Mouse (Mus musculus) G1E (cell line): ENCODE results near the gene Ing1. TPM values are rescaled to one million over a fixed set of nuclear protein-coding genes. Genes with fewer than 3 reads are reported as not detected.
"Not testable (repeated sequence)": the region's sequence is repeated elsewhere in the genome, so short reads cannot be mapped to it uniquely, and the experiment has no call there.

Experiments
- ATAC-seq: 2 replicates; pipeline ENCODE4 v1.8.0; 2016; ENCODE audit warnings: mild to moderate bottlenecking; ENCODE audit not compliant: insufficient number of reproducible peaks, poor library complexity, low FRiP score, severe bottlenecking; ENCODE audit errors: extremely low read depth
- DNase-seq: peaks from one replicate; pipeline ENCODE4 v3.0.0; 2012; ENCODE audit warnings: low spot score
- H3K27me3 ChIP-seq: 2 replicates; pipeline ENCODE4 v1.6.1; 2012; ENCODE audit warnings: mild to moderate bottlenecking, low read length, inconsistent platforms; ENCODE audit not compliant: insufficient read depth
- H3K36me3 ChIP-seq: replicated peaks from 2 replicates; pipeline ENCODE3; 2012; ENCODE audit warnings: mild to moderate bottlenecking, inconsistent platforms
- H3K4me1 ChIP-seq: 2 replicates; pipeline ENCODE4 v1.6.1; 2012; ENCODE audit warnings: low read depth, low read length, inconsistent platforms, mixed read lengths; ENCODE audit not compliant: insufficient read depth
- H3K4me3 ChIP-seq: 2 replicates; pipeline ENCODE4 v1.5.1; 2012; ENCODE audit warnings: low read depth, mild to moderate bottlenecking, inconsistent platforms, low read length, moderate library complexity, mixed read lengths
- H3K9me3 ChIP-seq: replicated peaks from 2 replicates; pipeline ENCODE4 v1.6.1; 2012; ENCODE audit warnings: inconsistent platforms
- CTCF ChIP-seq: IDR thresholded peaks from 2 replicates; pipeline ENCODE4 v1.5.1; 2012; ENCODE audit warnings: low read depth, low read length, inconsistent platforms, mixed read lengths
- GATA1 ChIP-seq: IDR thresholded peaks from 2 replicates; pipeline ENCODE4 v1.6.1; 2012; ENCODE audit warnings: borderline replicate concordance, low read length, inconsistent platforms, mixed read lengths
- GATA2 ChIP-seq: IDR thresholded peaks from 2 replicates; pipeline ENCODE4 v1.6.1; 2012; ENCODE audit warnings: low read depth, low read length, inconsistent platforms, borderline replicate concordance
- POLR2AphosphoS5 ChIP-seq: IDR thresholded peaks from 2 replicates; pipeline ENCODE4 v1.6.1; 2012; ENCODE audit warnings: low read depth, low read length, inconsistent platforms; ENCODE audit not compliant: insufficient replicate concordance
- TAL1 ChIP-seq: conservative IDR thresholded peaks from 2 replicates; pipeline ENCODE4 v1.6.1; 2012; ENCODE audit warnings: low read depth, low read length, inconsistent platforms, mixed read lengths
- polyA plus RNA-seq: library from polyadenylated mRNA; stranded (reverse); fragments of >175 nt; gene quantifications from 2 replicates; pipeline ENCODE4 v1.2.3, GENCODE M21; 2012
- total RNA-seq, 2 experiments: library from RNA; stranded (forward) in 1 of 2; stranded (reverse) in 1 of 2; fragments of 200-1000 nt in 1 of 2; fragments of >200 nt in 1 of 2; fragmentation: Nextera tagmentation in 1 of 2; gene quantifications; 2 replicates each; pipeline ENCODE4 v1.2.3; 2014 to 2017

Ing1 gene
- total and polyA plus RNA-seq, 3 experiments, result 29.7 to 61.5 (median 45.2) TPM

DNA sequence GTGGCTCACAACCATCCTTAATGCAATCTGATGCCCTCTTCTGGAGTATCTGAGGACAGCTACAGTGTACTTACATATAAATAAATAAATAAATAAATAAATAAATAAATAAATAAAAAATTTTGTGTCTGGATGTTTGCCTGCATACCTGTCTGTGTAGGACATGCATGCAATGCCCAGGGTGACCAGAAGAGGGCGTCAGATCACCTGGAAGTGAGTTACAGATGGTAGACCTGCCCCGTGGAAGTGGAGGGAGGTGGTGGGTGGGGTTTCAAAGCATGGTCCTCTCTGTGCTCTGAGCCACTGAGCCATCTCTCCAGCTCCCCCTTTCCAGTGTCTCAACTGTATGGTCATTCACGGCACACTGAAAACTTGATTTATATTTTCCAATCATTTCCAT is 11.0 kb upstream of the Ing1 start:
- H3K9me3 ChIP-seq, result no peaks in the 10 kb centered on the region
- H3K4me1 ChIP-seq, result peaks cover 19% of the 10 kb centered on the region
- DNase-seq (no peak), ATAC-seq (no peak)
- H3K4me3 ChIP-seq, result no peak overlapping the region
- peaks cover 90% of the 10 kb centered on the region for H3K36me3 ChIP-seq
- no peak for TF ChIP-seq GATA2
- TF ChIP-seq CTCF, result peak; percentile 37
- TF ChIP-seq TAL1, result no peak
- no peaks in the 10 kb centered on the region for H3K27me3 ChIP-seq

DNA sequence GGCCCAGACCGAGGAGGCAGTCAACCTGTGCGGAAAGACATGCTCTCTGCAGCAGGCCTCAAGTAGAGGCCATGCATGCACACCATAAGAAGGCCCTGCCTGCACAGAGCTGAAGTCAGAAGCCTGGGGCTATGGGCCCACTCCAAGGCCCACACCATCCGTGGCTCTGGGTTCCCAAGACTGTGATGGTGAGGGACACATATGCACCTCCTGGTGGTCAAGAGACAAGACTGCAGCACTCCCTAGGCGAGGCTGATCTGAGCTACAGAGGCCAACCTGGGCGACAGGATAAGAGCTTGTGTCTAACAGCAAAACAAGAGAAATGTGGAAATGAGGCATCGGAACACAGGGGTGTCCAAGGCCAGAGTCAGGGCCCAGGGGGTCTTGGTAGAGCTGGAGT is 8.3 kb upstream of the Ing1 start:
- H3K4me3 ChIP-seq, result no peak overlapping the region
- no peaks in the 10 kb centered on the region for H3K27me3 ChIP-seq
- DNase-seq (peak; percentile 16), ATAC-seq (no peak)
- H3K4me1 ChIP-seq, result peaks cover 38% of the 10 kb centered on the region
- peaks cover 64% of the 10 kb centered on the region for H3K36me3 ChIP-seq
- H3K9me3 ChIP-seq, result no peaks in the 10 kb centered on the region
- TF ChIP-seq CTCF, result peak; percentile 33; the same call in 1 of the 2 replicates
- TF ChIP-seq GATA1, result no peak

DNA sequence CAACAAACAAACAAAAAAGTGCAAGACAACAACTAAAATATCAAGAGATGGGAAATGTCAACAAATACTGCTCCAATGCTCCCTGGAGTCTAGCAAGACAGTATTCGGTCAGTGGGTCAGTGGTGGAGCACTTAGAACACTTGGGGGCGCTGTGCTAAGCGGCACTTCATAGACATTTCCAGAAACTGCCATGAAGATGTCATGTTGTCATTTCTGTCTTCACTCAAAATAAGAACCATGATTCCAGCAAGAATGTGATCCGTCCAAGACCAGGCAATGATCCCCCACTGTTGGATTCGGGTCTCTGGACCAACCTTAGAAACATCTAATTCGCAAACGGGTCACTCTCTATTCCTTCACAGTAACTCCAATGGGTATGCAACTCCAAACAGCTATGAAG is 5.7 kb upstream of the Ing1 start:
- H3K9me3 ChIP-seq, result no peaks in the 10 kb centered on the region
- no peaks in the 10 kb centered on the region for H3K27me3 ChIP-seq
- H3K4me3 ChIP-seq, result peak overlapping the region; percentile 79
- H3K36me3 ChIP-seq, result peaks cover 43% of the 10 kb centered on the region
- TF ChIP-seq POLR2AphosphoS5 (no peak), GATA2 (no peak), GATA1 (no peak), CTCF (peak; percentile 67), TAL1 (no peak)
- peaks cover 54% of the 10 kb centered on the region for H3K4me1 ChIP-seq
- no peak for ATAC-seq
- DNase-seq, result peak; percentile 53

DNA sequence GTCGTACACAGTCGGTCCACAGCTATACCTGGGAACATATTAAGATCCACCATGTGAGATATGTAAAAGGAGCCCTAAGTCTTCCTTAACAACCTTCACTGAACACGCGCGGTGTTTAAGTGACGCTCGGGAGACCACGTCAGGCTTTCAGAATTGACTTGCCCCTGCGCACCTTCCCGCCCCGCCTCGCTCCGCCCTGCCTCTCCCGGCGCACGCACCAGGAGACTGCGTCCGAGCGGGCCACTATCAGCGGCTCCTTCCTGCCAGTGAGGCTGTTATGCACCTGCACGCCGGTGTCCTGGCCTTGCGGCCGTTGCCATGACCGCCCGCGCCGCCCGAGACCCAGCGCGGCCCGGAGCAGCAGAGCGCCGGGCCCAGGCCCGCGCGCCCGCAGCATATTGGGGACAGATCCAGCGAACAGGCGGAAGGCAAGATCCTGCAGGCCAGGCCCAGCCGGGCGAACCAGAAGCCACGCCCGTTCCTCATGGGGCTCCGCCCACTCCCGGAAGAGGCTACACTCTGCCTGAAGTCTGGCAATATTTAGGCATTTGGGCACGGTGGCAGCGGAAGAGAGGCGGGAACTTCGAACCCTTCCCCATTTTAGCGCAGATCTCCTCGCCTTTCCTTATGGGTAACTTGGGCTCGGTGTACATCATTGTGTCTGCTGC is 5.0 kb upstream of the Ing1 start, which contains the start of gene Cars2:
Gene Cars2, minus strand, starts transcription at position 503 of the 668 bp plus-strand sequence.
- DNase-seq (peak; percentile 88), ATAC-seq (peak; percentile 67)
- H3K4me3 ChIP-seq, result peak within 1 kb of the TSS; percentile 79
- H3K27me3 ChIP-seq, result no peaks in the 10 kb centered on the region
- peaks cover 60% of the 10 kb centered on the region for H3K4me1 ChIP-seq
- H3K9me3 ChIP-seq, result no peaks in the 10 kb centered on the region
- TF ChIP-seq CTCF, result no peak
- H3K36me3 ChIP-seq, result peaks cover 36% of the 10 kb centered on the region

DNA sequence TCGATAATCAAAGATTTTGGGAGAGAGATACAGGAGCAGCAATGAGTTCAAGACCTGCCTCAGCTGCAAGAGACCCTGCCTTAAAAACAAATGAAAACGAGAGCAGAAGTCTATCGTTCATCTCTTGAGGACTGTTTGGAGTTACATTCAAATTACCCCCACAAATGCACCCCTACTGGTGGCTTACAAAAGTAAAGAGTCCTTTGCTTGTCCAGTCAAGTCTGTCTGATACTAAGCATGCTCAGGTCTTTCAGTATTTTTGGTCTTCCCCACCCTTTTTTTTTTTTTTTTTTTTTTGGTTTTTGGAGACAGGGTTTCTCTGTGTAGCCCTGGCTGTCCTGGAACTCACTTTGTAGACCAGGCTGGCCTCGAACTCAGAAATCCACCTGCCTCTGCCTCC is 3.9 kb upstream of the Ing1 start:
- ATAC-seq, H3K4me3 ChIP-seq, H3K9me3 ChIP-seq, DNase-seq, H3K27me3 ChIP-seq: not testable (repeated sequence)
- peaks cover 28% of the 10 kb centered on the region for H3K36me3 ChIP-seq
- H3K4me1 ChIP-seq, result peaks cover 56% of the 10 kb centered on the region

DNA sequence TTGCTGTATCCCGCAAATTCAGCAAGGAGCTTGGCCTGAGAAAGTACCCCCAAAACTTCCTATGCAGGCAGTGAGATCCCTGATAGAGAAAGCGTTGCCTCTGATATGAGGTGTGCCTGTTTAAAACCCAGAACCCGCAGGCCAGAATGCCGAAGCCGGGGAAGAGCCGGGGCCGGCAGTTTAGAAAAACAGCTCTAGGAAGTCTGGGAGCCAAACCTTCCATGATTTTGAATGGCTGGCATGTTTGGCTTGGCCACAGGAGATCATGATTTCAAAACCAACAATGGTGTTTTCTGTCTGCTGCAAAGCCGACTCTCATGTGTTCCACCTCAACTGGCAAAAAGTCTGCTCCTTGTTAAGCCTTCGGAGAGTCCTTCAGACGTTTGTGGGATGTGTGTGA is 3.0 kb upstream of the Ing1 start:
- no peak for TF ChIP-seq CTCF
- TF ChIP-seq TAL1, result no peak
- TF ChIP-seq GATA2, result no peak
- no peak for TF ChIP-seq GATA1
- TF ChIP-seq POLR2AphosphoS5, result no peak
- ATAC-seq (no peak), DNase-seq (no peak)
- Histone ChIP-seq H3K36me3 (peaks cover 25% of the 10 kb centered on the region), H3K27me3 (no peaks in the 10 kb centered on the region), H3K4me3 (no peak overlapping the region), H3K9me3 (0 out of 2 replicates have a peak, but pooled peaks cover 2% of the 10 kb centered on the region), H3K4me1 (peaks cover 49% of the 10 kb centered on the region)

DNA sequence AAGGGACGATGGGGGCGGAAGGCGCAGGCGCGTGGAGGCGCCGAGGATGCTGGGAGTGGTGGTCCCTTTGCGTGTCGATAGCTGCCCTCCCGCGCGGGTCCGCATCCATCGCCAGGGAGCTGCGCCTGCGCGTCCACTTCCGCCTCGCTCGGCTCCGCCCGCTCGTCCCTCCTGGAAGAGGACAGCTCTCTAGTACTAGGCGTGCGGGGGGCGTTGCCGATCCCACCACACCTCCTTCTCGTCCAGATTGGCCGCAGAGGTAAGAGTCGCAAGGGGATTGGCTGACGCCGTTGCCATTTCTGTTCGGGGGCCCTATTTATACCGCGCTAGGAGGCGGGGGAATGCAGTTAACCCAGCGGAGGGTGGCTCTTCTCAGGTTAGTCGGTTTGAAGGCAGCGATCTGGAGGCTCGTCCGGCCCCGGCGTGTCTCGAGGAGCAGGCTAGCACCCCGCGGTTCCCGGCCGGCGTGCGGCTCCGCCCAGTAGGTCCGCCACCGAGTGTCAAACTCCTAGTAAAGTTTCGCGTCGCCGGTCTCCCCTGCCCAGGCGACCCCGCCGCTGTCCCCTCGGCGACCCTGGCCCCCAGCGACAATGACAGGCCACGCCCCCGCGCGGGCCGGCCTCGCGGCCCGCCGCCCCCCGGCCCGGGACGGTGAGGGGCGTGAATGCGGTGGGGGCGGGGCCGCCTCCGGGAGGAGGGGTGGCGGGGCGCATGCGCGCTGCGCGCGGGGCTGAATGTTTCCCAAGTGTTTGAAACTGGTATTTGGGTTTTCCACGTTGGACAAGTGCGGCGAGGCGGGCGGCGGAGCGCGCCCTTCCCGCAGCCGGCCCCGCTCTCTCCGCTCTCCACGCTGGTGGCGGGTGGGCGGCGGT is 585 bp downstream of the Ing1 start:
- H3K4me1 ChIP-seq, result peaks cover 48% of the 10 kb centered on the region
- TF ChIP-seq GATA2 (no peak), GATA1 (no peak), TAL1 (no peak), CTCF (no peak), POLR2AphosphoS5 (peak; percentile 94)
- peak; percentile 98 for DNase-seq

More for the DNA sequence above, 585 bp downstream of the Ing1 start:
- peak; percentile 72 for ATAC-seq
- no peaks in the 10 kb centered on the region for H3K27me3 ChIP-seq
- H3K4me3 ChIP-seq, result peak overlapping the region; percentile 85
- peaks cover 17% of the 10 kb centered on the region for H3K36me3 ChIP-seq
- 0 out of 2 replicates have a peak, but pooled peaks cover 2% of the 10 kb centered on the region for H3K9me3 ChIP-seq
